Mouse (Mus musculus): Measurements from ENCODE around the gene Gm13289. TPM values are rescaled to one million over a fixed set of nuclear protein-coding genes. Genes with fewer than 3 reads are reported as not detected.
"Not testable (repeated sequence)": the region's sequence is repeated elsewhere in the genome, so short reads cannot be mapped to it uniquely, and the experiment has no call there.

The Gm13289 gene
- polyA plus RNA-seq, 1 experiment from 2014 or later, result not detected

- H3K4me3 ChIP-seq (replicated peaks), result peak within 1 kb of the TSS; percentile 32
- not testable (repeated sequence) for H3K9me3 ChIP-seq; H3K4me1 ChIP-seq (replicated peaks); H3K9ac ChIP-seq (replicated peaks); ATAC-seq; H3K36me3 ChIP-seq; H3K27ac ChIP-seq; H3K27me3 ChIP-seq
- WGBS, result 23% methylated on average over 7 of the region's 14 CpGs
- H3K4me2 ChIP-seq (replicated peaks), result peak within 1 kb of the TSS; percentile 60
These were observed 17.0 kb upstream of the Gm13289 start, which contains the start of gene Gm13283 for GRCm38 (mm10) chr4:88759610-88760268. Gene Gm13283 (plus strand): TSS chr4:88760119.

GRCm38 (mm10) chr4:88760431-88760830 is 16.3 kb upstream of the Gm13289 start:
- peak overlapping the region; percentile 32 for H3K4me3 ChIP-seq (replicated peaks)
- not testable (repeated sequence) for H3K9me3 ChIP-seq; H3K9ac ChIP-seq (replicated peaks); H3K27ac ChIP-seq; ATAC-seq; H3K4me1 ChIP-seq (replicated peaks); H3K36me3 ChIP-seq; H3K27me3 ChIP-seq
- H3K4me2 ChIP-seq (replicated peaks), result peak overlapping the region; percentile 60
- 0% methylated on average over 17 of the region's 28 CpGs for whole genome bisulfite sequencing

DNA sequence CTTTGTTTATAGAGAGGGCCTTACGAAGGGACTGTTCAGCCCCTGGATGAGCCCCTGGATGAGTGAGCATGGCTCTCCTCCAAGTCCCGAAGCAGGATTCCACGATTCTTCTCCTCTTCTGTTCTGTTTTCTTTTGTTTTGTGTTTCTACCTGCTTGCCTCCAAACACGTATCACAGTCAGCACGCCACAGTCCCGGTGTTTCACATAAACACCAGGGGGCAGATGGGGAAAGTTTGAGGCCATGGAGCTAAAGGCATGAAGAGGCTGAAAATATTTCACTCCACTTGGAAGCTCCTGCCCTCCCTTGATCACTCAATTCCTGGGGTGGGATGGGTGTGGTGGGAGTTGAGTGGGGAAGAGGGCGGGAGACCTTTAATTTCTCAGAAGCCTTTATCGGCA is 14.9 kb upstream of the Gm13289 start:
- ATAC-seq; H3K27me3 ChIP-seq; H3K9ac ChIP-seq (replicated peaks); H3K4me1 ChIP-seq (replicated peaks); H3K27ac ChIP-seq; H3K36me3 ChIP-seq; H3K4me3 ChIP-seq (replicated peaks); H3K4me2 ChIP-seq (replicated peaks); H3K9me3 ChIP-seq: not testable (repeated sequence)
- WGBS, result 73% methylated on average over 6 of the region's 8 CpGs

DNA sequence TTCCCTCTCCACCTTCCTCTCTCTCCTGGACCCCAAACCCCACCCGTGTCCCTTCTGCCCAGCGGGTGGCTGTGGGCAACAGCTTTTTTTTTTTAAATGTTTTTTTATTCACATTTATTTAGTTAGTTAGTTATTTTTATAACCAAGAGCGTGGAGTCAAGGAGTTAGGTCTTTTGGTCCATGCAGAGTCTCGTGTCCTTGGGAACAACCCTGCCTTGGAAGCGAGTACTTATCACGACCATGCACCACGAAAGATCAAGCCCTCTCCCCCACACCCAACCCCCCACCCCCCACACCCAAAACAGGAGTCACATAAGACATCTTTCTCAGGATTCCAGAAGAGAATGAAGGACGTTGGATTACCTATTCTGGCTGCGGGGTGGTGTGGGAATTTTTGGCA is 14.4 kb upstream of the Gm13289 start:
- H3K4me3 ChIP-seq (replicated peaks); H3K27ac ChIP-seq; H3K9ac ChIP-seq (replicated peaks); H3K4me2 ChIP-seq (replicated peaks); H3K36me3 ChIP-seq; H3K4me1 ChIP-seq (replicated peaks); ATAC-seq; H3K27me3 ChIP-seq; H3K9me3 ChIP-seq: not testable (repeated sequence)
- WGBS, result 56% methylated on average over 9 of the region's 9 CpGs

- 4% methylated on average over 29 of the region's 42 CpGs for WGBS
- H3K4me1 ChIP-seq (replicated peaks); H3K27me3 ChIP-seq; H3K9me3 ChIP-seq; H3K27ac ChIP-seq; H3K36me3 ChIP-seq; ATAC-seq; H3K9ac ChIP-seq (replicated peaks): not testable (repeated sequence)
- Histone ChIP-seq H3K4me2 (replicated peaks) (peak overlapping the region; percentile 59), H3K4me3 (replicated peaks) (peak overlapping the region; percentile 36)
These were observed 13.2 kb upstream of the Gm13289 start for GRCm38 (mm10) chr4:88763384-88764018.

DNA sequence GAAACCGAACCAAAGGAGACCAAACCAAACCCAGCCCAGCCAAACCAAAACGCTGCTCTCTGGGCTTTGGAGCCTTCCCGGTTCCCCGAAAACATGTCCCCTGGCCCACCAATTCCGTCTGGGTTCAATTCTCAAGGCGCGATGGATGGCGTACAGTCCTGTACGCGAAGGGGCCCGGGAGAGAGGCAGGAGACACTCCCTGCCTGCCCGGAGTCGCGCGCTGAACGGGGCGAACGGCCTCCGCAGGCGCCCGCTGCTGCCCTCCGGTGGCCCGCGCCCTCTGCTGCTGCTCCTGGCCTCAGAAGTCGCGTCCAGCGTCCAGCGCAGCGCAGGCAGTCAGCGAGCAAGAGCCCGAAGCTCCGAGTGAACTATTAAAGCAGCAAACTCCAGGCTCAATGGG is 3.2 kb upstream of the Gm13289 start, which contains the start of gene Gm13290:
Gene Gm13290 (plus strand): TSS at position 301 of the 400 bp plus-strand sequence.
- not testable (repeated sequence) for H3K4me1 ChIP-seq (replicated peaks); H3K9ac ChIP-seq (replicated peaks); H3K4me3 ChIP-seq (replicated peaks); H3K4me2 ChIP-seq (replicated peaks); H3K27ac ChIP-seq; H3K36me3 ChIP-seq; H3K9me3 ChIP-seq; ATAC-seq; H3K27me3 ChIP-seq
- no CpG with 5 or more reads among the region's 32 CpGs for WGBS

GRCm38 (mm10) chr4:88779550-88779949 is 2.8 kb downstream of the Gm13289 start, which contains the start of gene Gm13272:
Gene Gm13272 (plus strand): TSS chr4:88779850.
- not testable (repeated sequence) for H3K4me2 ChIP-seq (replicated peaks); H3K27me3 ChIP-seq; H3K9ac ChIP-seq (replicated peaks); ATAC-seq; H3K9me3 ChIP-seq; H3K4me1 ChIP-seq (replicated peaks); H3K36me3 ChIP-seq; H3K27ac ChIP-seq; H3K4me3 ChIP-seq (replicated peaks)
- whole genome bisulfite sequencing, result no CpG with 5 or more reads among the region's 29 CpGs

DNA sequence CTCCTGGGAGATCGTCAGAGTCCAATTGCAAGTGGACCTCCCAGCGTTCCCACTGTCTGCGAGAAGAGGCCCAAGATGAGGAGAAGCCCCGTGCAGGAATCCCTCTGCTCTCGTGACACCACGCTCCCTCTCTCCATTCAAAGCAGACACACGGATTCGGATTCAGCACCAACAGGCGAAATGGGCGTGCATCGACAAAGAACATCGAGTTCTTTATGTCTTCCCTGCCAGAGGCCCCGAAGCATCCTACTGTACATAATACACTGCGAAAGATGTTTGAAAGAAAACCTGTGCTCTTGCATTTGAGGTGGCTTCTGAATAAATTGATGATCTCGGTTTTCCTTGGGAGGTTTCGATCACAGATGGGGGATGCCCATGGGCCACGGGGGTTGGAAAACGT is 3.6 kb downstream of the Gm13289 start:
- not testable (repeated sequence) for H3K4me2 ChIP-seq (replicated peaks); H3K4me1 ChIP-seq (replicated peaks); ATAC-seq; H3K27me3 ChIP-seq; H3K36me3 ChIP-seq; H3K4me3 ChIP-seq (replicated peaks); H3K9ac ChIP-seq (replicated peaks); H3K27ac ChIP-seq; H3K9me3 ChIP-seq
- 54% methylated on average over 16 of the region's 18 CpGs for WGBS

GRCm38 (mm10) chr4:88781831-88782230 is 5.1 kb downstream of the Gm13289 start, which contains the start of gene Ifnz:
Gene Ifnz (plus strand): TSS chr4:88782131.
- H3K4me1 ChIP-seq (replicated peaks); H3K9ac ChIP-seq (replicated peaks); ATAC-seq; H3K27me3 ChIP-seq; H3K27ac ChIP-seq; H3K9me3 ChIP-seq; H3K4me3 ChIP-seq (replicated peaks); H3K36me3 ChIP-seq: not testable (repeated sequence)
- H3K4me2 ChIP-seq (replicated peaks), result peak within 1 kb of the TSS; percentile 41
- 12% methylated on average over 4 of the region's 7 CpGs for WGBS

GRCm38 (mm10) chr4:88782335-88782734 is 5.6 kb downstream of the Gm13289 start:
- not testable (repeated sequence) for H3K9ac ChIP-seq (replicated peaks); H3K9me3 ChIP-seq; H3K27ac ChIP-seq; ATAC-seq; H3K4me1 ChIP-seq (replicated peaks); H3K27me3 ChIP-seq; H3K4me3 ChIP-seq (replicated peaks); H3K36me3 ChIP-seq
- 0% methylated on average over 15 of the region's 31 CpGs for WGBS
- H3K4me2 ChIP-seq (replicated peaks), result peak overlapping the region; percentile 41

GRCm38 (mm10) chr4:88785409-88785808 is 8.7 kb downstream of the Gm13289 start, which contains the start of gene Gm13276:
Gene Gm13276 (plus strand): TSS chr4:88785709.
- H3K4me1 ChIP-seq (replicated peaks); H3K36me3 ChIP-seq; ATAC-seq; H3K4me2 ChIP-seq (replicated peaks); H3K9ac ChIP-seq (replicated peaks); H3K4me3 ChIP-seq (replicated peaks); H3K27ac ChIP-seq; H3K9me3 ChIP-seq; H3K27me3 ChIP-seq: not testable (repeated sequence)
- no CpG with 5 or more reads among the region's 27 CpGs for WGBS

DNA sequence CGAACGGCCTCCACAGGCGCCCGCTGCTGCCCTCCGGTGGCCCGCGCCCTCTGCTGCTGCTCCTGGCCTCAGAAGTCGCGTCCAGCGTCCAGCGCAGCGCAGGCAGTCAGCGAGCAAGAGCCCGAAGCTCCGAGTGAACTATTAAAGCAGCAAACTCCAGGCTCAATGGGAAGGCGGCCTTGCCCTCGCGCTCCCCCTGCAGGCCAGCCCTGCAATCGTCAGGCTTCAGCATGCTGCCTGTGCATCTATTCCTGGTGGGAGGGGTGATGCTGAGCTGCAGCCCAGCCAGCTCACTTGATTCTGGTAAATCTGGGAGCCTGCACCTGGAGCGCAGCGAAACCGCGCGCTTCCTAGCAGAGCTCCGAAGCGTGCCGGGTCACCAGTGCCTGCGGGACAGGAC is 11.7 kb downstream of the Gm13289 start, which contains the start of gene Gm13277:
Gene Gm13277 (plus strand): TSS at position 231 of the 400 bp plus-strand sequence.
- not testable (repeated sequence) for H3K4me2 ChIP-seq (replicated peaks); H3K4me3 ChIP-seq (replicated peaks); H3K9ac ChIP-seq (replicated peaks); H3K4me1 ChIP-seq (replicated peaks); H3K36me3 ChIP-seq; H3K9me3 ChIP-seq; H3K27ac ChIP-seq; H3K27me3 ChIP-seq; ATAC-seq
- 0% methylated on average over 3 of the region's 28 CpGs for WGBS

Data from midbrain, embryonic 13.5 days (tissue).